Mouse (Mus musculus) intestine, embryonic 14.5 days (tissue): ENCODE measurements at regions not wholly inside any gene's neighbourhood (a gene's known extent, or its start where the extent isn't known, plus 50 kb on each side); places are given as distances from the start of the nearest gene placed in this dataset.

ENCODE experiments used
- ATAC-seq: fragments of 200-750 bp; cut with Nextera tagmentation; replicated peaks from 2 replicates; pipeline ENCODE4 v1.8.0; 2017; ENCODE audit warnings: low read depth, moderate number of reproducible peaks, moderate TSS enrichment, moderate library complexity; ENCODE audit not compliant: low FRiP score, low TSS enrichment
- DNase-seq: peaks from one replicate; pipeline ENCODE4 v3.0.0-alpha.2; 2018; ENCODE audit warnings: low spot score
- H3K27ac ChIP-seq: fragments of 300-500 bp; sonication (generic); 2 replicates; pipeline ENCODE4 v1.5.1; 2014; ENCODE audit warnings: low read depth, mild to moderate bottlenecking, control low read depth
- H3K27me3 ChIP-seq: fragments of 300-500 bp; sonication (generic); replicated peaks from 2 replicates; pipeline ENCODE4 v1.6.1; 2014; ENCODE audit warnings: low read length, control low read depth; ENCODE audit not compliant: control insufficient read depth, insufficient read depth
- H3K36me3 ChIP-seq: fragments of 300-500 bp; sonication (generic); 2 replicates; pipeline ENCODE4 v1.6.1; 2014; ENCODE audit warnings: low read length, control low read depth; ENCODE audit not compliant: control insufficient read depth, insufficient read depth
- H3K4me1 ChIP-seq: fragments of 300-500 bp; sonication (generic); replicated peaks from 2 replicates; pipeline ENCODE4 v1.6.1; 2014; ENCODE audit warnings: low read length, control low read depth, mixed read lengths; ENCODE audit not compliant: control insufficient read depth, insufficient read depth
- H3K4me2 ChIP-seq: fragments of 300-500 bp; sonication (generic); 2 replicates; pipeline ENCODE4 v1.6.1; 2014; ENCODE audit warnings: low read length
- H3K4me3 ChIP-seq: fragments of 300-500 bp; sonication (generic); 2 replicates; pipeline ENCODE4 v1.5.1; 2014; ENCODE audit warnings: low read depth, low read length, control low read depth, mixed read lengths
- H3K9ac ChIP-seq: fragments of 300-500 bp; sonication (generic); 2 replicates; pipeline ENCODE4 v1.6.1; 2014; ENCODE audit warnings: mild to moderate bottlenecking, low read length
- H3K9me3 ChIP-seq: fragments of 300-500 bp; sonication (generic); 2 replicates; pipeline ENCODE4 v1.6.1; 2016; ENCODE audit warnings: low read length, control low read depth; ENCODE audit not compliant: control insufficient read depth
- whole genome bisulfite sequencing: fragments of 180-500 bp; shearing (Covaris S2); extraction: QIAGEN DNeasy Blood & Tissue Kit; methylation state at CpG from one replicate; pipeline ENCODE4 v1.1.7; 2014; 5-methylcytosine and 5-hydroxymethylcytosine counted together

GRCm38 (mm10) chr19:52878812-52879502, 161.1 kb downstream of the Xpnpep1 start:
- H3K4me3 ChIP-seq, result no peak overlapping the region
- no peaks in the 10 kb centered on the region for H3K36me3 ChIP-seq
- no peak overlapping the region for H3K4me2 ChIP-seq
- WGBS, result 78% methylated on average over 6 of the region's 6 CpGs
- DNase-seq (no peak), ATAC-seq (no peak)
- no peak overlapping the region for H3K27ac ChIP-seq
- no peaks in the 10 kb centered on the region for H3K9me3 ChIP-seq
- H3K9ac ChIP-seq, result no peak overlapping the region
- H3K4me1 ChIP-seq, result no peaks in the 10 kb centered on the region
- no peaks in the 10 kb centered on the region for H3K27me3 ChIP-seq

- 92% methylated on average over 1 of the region's 1 CpGs for WGBS
- no peak for ATAC-seq
- no peaks in the 10 kb centered on the region for H3K36me3 ChIP-seq
- no peaks in the 10 kb centered on the region for H3K27me3 ChIP-seq
- H3K9ac ChIP-seq, result no peak overlapping the region
- no peak overlapping the region for H3K4me3 ChIP-seq
- no peaks in the 10 kb centered on the region for H3K9me3 ChIP-seq
- 0 out of 2 replicates have a peak, but pooled peaks cover 4% of the 10 kb centered on the region for H3K4me1 ChIP-seq
- H3K27ac ChIP-seq, result no peak overlapping the region
- H3K4me2 ChIP-seq, result no peak overlapping the region
- no peak for DNase-seq
These were observed 173.4 kb downstream of the Xpnpep1 start for GRCm38 (mm10) chr19:52866635-52867034.

DNA sequence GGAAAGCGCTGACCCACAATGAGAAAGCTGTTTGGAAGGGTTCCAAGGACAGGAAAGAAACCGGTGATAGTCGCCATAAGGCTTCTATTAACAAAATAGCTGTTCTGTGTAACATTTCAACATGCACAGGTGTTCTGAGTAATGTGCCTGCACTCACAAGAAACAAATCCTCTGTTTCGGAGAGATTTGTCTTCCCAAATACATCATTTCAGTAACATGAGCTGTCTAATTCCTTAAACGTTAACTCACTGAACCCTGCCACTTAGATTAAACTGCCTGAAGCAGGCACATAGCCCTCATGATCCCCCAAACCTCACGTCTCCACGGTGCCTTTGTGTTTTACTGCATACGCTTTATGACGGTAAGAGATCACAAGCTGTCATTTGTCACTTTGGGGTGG, 178.4 kb downstream of the Xpnpep1 start:
- Histone ChIP-seq H3K4me2 (no peak overlapping the region), H3K4me1 (0 out of 2 replicates have a peak, but pooled peaks cover 4% of the 10 kb centered on the region), H3K27ac (no peak overlapping the region), H3K4me3 (no peak overlapping the region), H3K36me3 (no peaks in the 10 kb centered on the region), H3K9ac (no peak overlapping the region), H3K9me3 (no peaks in the 10 kb centered on the region), H3K27me3 (no peaks in the 10 kb centered on the region)
- ATAC-seq (no peak), DNase-seq (no peak)
- 28% methylated on average over 9 of the region's 9 CpGs for WGBS

DNA sequence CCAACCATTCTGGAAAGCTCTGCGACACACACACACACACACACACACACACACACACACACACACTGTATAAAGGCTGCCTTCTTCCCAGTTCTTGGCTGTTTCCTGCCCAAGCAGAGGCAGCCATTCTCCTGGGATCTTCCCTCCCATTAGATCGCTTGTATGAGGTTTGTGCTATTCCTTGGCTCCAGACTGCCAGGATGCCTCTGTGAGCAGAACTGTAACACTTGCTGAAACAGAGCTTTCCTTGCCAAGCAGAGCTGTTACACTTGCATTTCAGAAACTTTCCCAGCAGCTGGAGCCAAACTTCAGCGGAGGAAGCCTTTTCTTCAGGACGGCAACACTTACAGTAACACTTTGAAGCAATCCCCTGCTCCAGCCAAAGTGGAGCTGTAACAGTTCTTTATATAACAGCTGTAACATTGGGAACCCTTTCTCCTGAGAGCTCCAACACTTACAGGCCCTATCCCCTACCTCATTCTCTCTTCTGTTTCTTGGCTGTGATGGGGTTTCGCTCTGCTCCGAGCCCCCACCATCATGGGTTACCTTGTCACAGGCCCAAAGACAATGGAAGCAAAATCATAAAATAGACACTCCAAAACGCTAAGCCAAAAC, 185.8 kb downstream of the Xpnpep1 start:
- Histone ChIP-seq H3K27me3 (no peaks in the 10 kb centered on the region), H3K9ac (no peak overlapping the region), H3K36me3 (no peaks in the 10 kb centered on the region), H3K4me1 (no peaks in the 10 kb centered on the region), H3K27ac (no peak overlapping the region), H3K4me3 (no peak overlapping the region), H3K4me2 (no peak overlapping the region), H3K9me3 (no peaks in the 10 kb centered on the region)
- DNase-seq (no peak), ATAC-seq (no peak)
- WGBS, result 76% methylated on average over 7 of the region's 7 CpGs

- H3K4me3 ChIP-seq, result no peak overlapping the region
- ATAC-seq, result no peak
- 79% methylated on average over 7 of the region's 7 CpGs for WGBS
- no peak overlapping the region for H3K9ac ChIP-seq
- H3K27ac ChIP-seq, result no peak overlapping the region
- H3K4me2 ChIP-seq, result no peak overlapping the region
- H3K9me3 ChIP-seq, result 0 out of 2 replicates have a peak, but pooled peaks cover 4% of the 10 kb centered on the region
- H3K4me1 ChIP-seq, result no peaks in the 10 kb centered on the region
- no peaks in the 10 kb centered on the region for H3K36me3 ChIP-seq
- H3K27me3 ChIP-seq, result no peaks in the 10 kb centered on the region
- no peak for DNase-seq
These were observed 223.8 kb downstream of the Xpnpep1 start for GRCm38 (mm10) chr19:52816202-52816601.

DNA sequence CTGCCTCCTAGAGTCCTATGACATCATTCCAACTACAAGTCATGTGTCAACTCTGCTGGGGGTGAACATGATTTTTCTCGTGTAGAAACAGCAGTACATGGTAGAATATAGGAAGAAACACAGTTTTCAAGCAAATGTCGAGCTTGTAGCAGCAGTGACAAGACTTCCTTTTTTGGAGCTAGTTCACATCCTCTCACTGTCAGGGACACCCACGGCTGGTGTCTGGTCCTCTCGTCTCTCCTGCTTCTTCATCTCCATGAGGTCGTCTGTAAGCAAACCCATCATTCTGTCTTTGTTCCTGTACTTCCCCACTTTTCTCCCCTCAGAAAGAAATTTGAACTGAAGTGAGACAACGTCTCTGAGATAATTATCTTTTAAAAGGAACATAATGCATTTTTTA, 228.0 kb downstream of the Xpnpep1 start:
- no peaks in the 10 kb centered on the region for H3K9me3 ChIP-seq
- WGBS, result 74% methylated on average over 6 of the region's 6 CpGs
- H3K27ac ChIP-seq, result no peak overlapping the region
- no peaks in the 10 kb centered on the region for H3K36me3 ChIP-seq
- ATAC-seq (no peak), DNase-seq (no peak)
- H3K4me3 ChIP-seq, result no peak overlapping the region
- no peak overlapping the region for H3K9ac ChIP-seq
- no peaks in the 10 kb centered on the region for H3K27me3 ChIP-seq
- H3K4me2 ChIP-seq, result no peak overlapping the region
- no peaks in the 10 kb centered on the region for H3K4me1 ChIP-seq

GRCm38 (mm10) chr19:52788802-52789201, 251.2 kb downstream of the Xpnpep1 start:
- 68% methylated on average over 3 of the region's 3 CpGs for WGBS
- ATAC-seq, result no peak
- no peak overlapping the region for H3K4me3 ChIP-seq
- DNase-seq, result no peak
- no peaks in the 10 kb centered on the region for H3K9me3 ChIP-seq
- H3K36me3 ChIP-seq, result no peaks in the 10 kb centered on the region
- no peak overlapping the region for H3K4me2 ChIP-seq
- H3K27ac ChIP-seq, result no peak overlapping the region
- H3K9ac ChIP-seq, result no peak overlapping the region
- no peaks in the 10 kb centered on the region for H3K27me3 ChIP-seq
- no peaks in the 10 kb centered on the region for H3K4me1 ChIP-seq

- no peak overlapping the region for H3K4me3 ChIP-seq
- ATAC-seq (no peak), DNase-seq (no peak)
- H3K9me3 ChIP-seq, result no peaks in the 10 kb centered on the region
- 74% methylated on average over 4 of the region's 4 CpGs for WGBS
- no peak overlapping the region for H3K4me2 ChIP-seq
- H3K4me1 ChIP-seq, result no peaks in the 10 kb centered on the region
- H3K27me3 ChIP-seq, result no peaks in the 10 kb centered on the region
- H3K36me3 ChIP-seq, result no peaks in the 10 kb centered on the region
- no peak overlapping the region for H3K9ac ChIP-seq
- H3K27ac ChIP-seq, result no peak overlapping the region
These were observed 271.1 kb downstream of the Xpnpep1 start for GRCm38 (mm10) chr19:52768761-52769388.
